Mouse (Mus musculus): ENCODE results near the gene Tgfb1i1.

Gene Tgfb1i1

DNA sequence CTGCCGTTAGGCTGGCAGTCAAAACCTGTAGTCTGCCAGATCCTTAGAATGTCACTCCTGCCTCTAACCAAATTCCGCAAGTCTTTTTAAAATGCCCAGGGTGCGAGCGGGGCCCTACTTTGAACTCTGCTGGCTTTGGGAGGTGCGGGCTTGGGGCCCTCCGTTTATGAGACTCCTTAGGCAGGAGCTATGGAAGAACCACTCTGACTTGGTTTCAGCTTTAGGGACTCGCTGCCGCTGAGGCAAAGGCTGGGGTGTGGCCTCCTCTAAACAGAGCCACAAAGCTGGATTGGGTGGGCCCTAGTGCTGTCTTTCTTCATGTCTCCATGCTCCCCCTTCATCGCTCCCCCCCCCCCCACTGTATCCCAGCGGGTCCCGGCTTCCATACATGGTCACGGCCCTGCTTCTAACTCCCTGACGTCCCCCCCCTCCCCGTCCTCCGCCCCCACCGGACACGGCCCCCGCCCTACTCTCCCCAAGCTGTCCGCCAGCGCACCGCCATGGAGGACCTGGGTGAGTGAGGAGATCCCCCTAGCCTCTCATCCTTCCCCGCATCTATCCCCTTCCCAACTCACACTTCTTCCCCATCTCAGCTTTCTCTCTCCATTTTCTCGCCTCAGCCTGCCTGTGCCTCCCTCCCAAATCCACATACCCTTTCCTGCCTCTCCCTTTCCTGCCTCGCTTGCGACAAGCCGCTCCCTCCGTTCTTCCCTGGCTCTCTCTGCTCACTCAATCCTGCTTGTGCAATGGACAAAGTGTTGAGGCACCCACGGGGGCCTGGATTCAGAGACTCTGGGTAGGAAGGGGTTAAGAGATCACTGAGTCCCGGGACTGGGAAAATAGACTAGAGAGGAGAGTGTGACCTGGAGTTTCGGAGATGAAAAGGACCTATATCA, at the start of gene Tgfb1i1:
Tgfb1i1 (plus strand) TSS at position 317 of the 896 bp plus-strand sequence.
- peak; percentile 74 for DNase-seq (ENCODE audit: low read depth, low spot score)

DNA sequence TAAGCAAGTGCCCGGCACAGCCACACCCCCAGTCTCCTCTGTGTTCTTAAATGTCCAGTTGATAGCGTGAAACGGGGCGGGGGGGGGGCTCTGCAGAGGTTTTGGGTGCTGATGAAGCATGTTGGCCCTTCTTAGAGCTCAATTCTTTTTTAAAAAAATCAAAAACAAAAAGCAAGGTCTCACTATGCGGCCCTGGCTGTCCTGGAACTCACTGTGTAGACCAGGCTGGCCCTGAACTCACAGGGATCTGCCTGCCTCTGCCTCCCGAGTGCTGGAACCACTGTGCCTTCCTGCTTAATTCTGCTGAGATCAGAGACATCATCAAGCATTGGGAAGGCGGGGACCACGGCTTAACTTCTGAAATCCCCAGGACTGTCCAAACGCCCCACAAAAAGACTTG, 45.0 kb upstream of the Tgfb1i1 start:
- DNase-seq (ENCODE audit: low read depth, low spot score), result no peak

DNA sequence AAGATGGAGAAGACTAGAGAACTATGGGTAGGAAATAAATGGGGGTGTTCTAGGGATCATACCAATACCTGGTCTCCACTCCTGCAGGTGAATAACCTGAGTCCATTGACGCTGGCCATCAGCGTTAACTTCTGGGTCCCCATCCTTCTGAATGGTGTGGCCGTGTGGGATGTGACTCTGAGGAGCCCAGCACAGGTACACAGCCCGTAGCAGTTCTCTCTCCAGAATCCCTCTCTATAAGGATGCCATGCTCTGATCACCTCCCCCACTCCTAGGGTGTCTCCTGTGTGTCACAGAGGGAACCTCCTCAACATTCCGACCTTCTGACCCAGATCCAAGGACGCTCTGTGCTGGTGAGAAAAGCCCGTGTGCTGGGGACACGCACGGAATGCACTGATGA, 43.5 kb upstream of the Tgfb1i1 start:
- DNase-seq (ENCODE audit: low read depth, low spot score), result no peak

DNA sequence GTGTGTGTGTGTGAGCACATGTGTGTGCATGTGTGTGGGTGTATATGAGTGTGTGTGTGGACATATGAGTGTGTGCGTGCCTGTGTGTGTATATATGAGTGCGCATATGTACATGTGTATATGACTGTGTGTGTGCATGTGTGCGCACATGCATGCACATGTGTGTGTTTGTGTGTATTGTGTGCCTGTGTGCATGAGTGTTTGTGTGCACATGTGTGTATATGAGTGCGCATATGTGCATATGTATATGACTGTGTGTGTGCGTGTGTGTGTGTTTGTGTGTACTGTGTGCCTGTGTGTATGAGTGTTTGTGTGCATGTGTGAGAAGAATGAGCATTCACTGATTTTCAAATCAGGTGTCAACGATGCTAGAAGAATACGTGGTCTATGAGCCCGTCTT, 42.4 kb upstream of the Tgfb1i1 start:
- no peak for DNase-seq (ENCODE audit: low read depth, low spot score)

DNA sequence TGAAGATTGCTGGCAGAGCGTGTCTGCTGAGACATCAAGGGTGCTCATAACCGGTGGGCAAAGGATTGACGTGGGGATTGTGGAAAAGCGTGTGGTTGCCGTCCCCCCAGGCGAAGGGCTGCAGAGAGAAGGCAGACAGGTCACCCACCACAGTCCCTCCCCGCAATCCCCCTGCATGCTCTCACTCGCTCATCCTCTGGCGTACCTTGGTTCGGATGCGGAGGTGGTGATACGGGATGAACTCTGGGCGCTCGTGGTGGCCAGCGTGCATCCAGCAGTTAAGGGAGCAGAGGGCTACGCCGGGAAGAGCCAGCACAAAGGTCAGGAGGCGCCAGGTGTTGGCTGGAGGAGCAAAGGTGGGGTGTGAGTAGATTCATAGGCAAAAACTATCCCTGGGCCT, 40.9 kb upstream of the Tgfb1i1 start:
- DNase-seq (ENCODE audit: low read depth, low spot score), result no peak

DNA sequence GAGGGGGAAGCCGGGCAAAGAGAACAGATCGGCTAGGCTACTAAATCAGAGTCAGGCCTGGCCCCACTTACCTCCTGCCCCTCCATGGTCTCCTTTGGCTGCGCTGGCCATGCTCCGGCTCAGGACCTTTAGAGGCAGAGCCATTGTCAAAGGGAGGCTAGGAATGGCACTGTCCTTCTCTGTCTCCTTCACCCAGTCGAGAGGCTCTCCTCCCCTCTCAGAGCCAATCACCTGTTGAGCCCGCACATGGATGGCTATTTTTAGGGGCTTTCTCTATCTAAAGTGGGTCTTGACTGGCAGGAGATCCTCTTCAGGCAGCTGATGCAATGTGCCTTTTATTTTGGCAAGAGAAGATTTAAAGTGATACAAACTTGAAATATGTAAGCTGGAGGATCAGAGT, 40.5 kb upstream of the Tgfb1i1 start, which contains the start of gene Cox6a2:
Cox6a2 (minus strand) TSS at position 236 of the 400 bp plus-strand sequence.
- DNase-seq (ENCODE audit: low read depth, low spot score), result no peak

DNA sequence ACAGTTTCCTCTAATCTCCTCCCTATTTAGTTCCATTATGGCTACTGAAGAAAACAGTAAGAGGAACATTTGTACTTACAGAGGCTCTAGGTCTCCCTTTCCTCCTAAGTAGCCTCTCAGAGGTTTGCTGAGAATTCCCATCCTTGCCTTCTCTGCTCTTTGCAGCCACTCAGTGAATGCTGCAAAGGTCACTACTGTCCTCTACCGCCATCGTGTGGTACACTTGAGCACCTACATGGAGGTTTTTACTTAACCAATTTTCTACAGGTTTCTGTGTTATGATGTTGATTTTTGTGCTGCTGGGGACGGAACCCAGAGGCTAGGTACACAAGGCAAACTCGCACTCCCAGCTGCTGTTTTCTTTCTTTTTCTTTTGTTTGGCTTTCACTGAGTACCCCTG, 38.4 kb upstream of the Tgfb1i1 start:
- DNase-seq (ENCODE audit: low read depth, low spot score), result peak; percentile 82

DNA sequence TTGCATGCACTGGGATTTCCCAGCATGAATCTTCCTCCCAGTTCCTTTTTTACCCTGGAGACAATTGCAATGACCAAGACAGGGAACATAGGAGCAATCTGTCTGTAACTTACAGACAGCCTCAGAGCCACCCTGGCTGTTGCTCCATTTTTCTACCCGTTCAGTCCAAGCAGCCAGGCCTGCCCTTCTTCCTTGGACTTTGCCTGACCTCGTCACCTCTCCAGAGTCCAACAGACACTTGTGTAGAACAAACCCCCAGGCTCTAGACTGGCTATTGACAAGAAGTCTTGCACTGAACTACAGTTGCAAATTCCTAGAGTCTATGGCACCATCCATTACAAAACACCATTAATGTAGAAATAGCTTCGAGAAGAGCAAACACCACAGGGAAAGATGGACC, 36.8 kb upstream of the Tgfb1i1 start:
- DNase-seq (ENCODE audit: low read depth, low spot score), result no peak

DNA sequence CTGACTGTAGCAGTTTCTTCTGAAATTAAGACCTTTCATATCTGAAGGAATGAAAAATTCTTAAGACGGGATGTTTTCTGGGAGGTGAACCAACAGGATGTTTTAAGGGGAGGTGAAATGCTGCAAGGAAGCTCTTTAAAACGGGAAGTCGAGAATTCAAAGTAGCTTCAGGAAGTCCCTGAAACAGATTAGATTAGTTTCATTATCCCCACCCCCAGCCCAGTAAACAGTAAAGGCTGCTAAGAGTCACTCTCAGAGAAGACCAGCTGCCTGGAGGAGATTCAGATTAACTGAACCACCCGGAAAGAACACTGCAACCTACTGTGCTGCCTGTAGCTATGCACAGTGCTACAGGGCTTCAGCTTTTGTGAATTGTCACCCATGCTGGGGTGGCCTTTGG, 26.7 kb upstream of the Tgfb1i1 start:
- no peak for DNase-seq (ENCODE audit: low read depth, low spot score)

DNA sequence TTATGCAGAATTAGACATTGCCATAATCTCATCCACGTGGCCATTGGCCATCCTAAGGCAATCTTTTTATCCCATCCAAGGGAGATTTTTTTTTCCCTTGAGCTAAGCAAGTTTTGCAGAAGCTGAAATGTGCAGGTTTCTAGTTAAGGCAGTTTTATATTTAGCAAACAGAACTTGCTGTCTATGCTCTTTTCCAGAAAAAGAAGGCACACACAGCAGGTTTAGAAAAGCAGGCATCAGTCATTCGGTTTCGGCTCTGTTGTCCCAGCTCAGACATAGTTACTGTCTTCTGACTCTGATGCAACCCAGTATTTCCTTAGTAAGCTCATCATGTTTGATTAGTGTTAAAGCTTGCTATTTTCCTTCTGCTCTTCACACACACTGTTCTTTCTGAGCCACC, 25.7 kb upstream of the Tgfb1i1 start:
- no peak for DNase-seq (ENCODE audit: low read depth, low spot score)

DNA sequence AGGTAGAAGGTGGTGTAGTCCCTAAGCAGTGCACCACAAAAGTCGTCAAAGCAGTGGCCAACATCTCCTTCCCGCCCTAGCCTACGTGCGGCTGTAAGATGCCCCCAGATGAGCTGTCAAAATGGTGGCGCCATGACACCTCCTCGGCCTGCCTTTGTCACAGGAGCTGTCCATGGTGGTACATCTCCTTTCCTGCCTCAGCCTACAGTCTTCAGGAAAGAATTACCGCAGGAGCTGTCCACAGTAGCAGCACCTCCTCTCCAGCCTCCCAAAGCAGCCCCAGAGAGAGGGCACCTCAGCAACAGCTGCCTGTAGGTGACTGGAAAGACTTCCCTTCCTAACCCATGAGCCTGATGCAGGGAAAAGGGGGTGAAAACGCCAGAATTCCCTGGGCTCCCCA, 14.9 kb upstream of the Tgfb1i1 start:
- peak; percentile 51 for DNase-seq (ENCODE audit: low read depth, low spot score)

DNA sequence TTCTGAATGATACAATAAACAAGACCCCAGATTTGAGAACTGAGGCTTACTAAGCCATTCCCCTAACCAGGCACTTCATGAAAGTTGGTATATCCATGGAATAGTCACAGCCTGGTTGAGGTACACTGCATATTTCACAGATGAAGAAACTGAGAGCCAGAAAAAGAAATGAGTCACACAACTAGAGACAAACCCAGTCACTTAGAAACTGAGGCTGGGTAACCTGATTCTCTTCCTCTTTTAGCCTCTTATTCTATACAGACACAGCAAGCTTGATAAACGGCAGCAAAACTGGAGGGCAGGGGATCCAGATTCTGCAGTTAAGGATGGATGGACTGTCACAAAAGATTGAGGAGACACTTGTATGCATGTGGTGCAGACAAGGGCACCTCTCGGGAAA, 11.8 kb upstream of the Tgfb1i1 start:
- no peak for DNase-seq (ENCODE audit: low read depth, low spot score)

DNA sequence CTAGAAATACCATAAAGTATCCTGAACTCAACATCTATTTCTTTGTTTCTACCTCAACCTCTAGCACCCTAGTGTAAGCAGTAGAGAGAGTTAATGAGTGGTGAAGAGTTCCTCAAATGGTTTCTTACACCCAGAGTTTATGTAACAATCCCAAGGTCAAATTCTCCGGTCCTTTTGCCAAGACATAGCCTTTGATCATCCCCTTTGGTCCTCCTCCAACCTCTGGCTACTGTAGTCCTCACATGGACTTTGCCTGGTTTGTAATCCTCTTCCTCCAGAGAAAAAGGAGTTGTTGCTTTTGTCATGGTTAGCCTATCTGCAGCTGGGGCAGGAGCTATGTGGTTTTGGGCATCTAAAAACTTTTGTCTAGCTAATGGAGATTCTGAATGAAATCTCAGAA, 11.1 kb upstream of the Tgfb1i1 start:
- DNase-seq (ENCODE audit: low read depth, low spot score), result no peak

DNA sequence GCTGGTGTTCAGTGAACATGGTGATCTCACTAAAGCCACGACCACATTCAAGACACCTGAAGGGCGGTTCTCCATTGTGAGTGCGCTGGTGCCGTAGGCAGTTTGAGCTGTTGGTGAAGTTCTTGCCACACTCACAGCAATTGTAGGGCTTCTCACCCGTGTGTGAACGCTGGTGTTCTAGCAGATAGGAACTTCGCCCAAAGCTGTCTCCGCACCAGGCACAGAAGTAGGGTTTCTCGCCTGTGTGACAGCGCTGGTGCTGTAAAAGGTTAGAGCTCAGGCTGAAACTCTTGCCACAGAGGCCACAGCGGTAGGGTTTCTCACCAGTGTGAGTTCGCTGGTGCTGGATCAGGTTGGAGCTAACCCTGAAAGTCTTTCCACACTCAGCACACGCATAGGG, 10.2 kb upstream of the Tgfb1i1 start:
- DNase-seq (ENCODE audit: low read depth, low spot score), result no peak

DNA sequence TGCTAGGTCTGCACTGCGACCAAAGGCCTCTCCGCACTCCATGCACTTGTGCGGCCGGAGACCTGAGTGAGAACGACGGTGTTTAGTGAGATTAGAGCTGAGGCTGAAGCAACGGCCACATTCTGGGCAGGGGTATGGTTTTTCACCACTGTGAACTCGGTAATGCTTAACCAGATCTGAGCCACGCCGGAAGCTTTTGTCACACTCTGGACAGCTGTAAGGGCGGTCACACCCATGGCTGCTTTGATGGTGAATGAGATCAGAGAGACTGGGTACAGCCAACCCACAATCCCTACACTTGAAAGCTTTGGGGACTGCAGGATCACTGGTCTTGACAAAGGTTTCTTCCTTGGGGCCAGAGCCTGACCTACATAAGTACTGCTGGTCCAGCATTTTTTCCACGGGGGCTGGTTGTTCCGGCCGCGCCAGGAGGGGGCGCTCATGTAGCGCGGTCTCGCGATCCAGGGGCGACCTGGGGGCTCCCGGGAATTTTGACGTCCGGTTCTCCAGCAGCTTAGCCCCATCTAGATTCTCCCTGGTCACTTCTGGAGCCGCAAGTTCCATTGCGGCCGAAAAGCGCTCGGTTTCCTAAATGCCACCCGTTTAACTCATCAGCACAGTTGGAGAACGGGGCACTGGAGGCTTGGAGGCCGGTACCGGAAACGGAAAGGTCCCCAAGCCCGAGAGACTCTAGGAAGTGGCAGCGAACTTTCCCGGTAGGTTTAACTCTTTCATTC, 9.6 kb upstream of the Tgfb1i1 start, which contains the start of gene Armc5:
Armc5 (plus strand) TSS at position 487 of the 737 bp plus-strand sequence.
- peak; percentile 77 for DNase-seq (ENCODE audit: low read depth, low spot score)

DNA sequence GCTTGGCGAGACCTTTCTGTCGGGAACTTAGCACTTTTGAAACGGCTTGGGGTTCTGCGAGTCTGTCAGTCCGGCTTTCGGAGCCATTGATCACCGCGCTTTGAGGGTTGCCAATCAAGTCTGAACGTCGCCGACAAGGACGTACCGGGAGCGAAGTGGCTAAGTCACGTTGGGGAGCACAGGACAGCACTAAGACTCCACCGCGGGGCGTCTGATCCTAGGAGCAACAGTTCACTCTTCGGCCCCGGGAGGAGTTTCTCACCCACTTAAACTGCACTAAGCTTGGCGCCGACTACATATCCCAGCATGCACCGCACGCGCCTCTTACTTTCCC, 9.1 kb upstream of the Tgfb1i1 start:
- no peak for DNase-seq (ENCODE audit: low read depth, low spot score)

DNA sequence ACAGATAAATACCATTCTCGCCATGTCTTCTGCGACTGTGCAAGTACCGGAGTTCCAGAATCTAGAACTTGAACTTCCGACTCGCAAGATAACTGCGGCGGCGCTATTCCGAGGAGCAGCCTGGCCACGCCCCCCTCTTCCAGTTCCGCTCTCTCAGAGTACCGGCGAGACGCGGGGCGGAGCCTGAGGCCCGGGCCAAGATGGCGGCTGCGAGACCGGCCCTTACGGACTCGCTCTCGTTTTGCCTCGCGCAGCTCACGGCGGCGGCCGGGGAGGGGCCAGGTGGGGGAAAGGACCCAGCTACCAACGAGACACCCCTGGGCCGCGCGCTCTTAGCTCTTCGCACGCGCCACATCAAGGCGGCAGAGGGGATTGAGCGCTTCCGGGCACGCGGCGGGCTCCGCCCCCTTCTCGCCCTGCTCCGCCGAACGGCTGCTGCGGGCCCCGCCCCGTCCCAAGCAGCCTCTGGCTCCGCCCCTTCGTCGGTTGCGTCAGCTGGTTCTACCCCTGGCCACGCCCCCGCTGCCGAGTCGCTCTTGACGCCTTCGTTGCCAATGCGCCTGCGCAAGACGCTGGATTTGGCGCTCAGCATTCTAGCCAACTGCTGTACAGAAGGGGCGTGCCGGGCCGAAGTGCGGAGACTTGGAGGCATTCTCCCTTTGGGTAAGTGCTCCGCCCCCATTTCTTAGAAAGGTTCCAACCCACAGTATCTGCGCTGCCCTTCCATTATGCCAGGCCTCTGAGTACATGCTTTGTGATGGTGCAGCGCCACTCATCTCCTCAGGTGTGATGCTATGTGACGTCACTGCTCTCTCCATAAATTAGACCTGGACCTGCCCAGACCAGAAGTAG, 8.5 kb upstream of the Tgfb1i1 start, which contains the start of gene 9130023H24Rik:
9130023H24Rik (minus strand) TSS at position 105 of the 852 bp plus-strand sequence.
- DNase-seq (ENCODE audit: low read depth, low spot score), result peak; percentile 99

DNA sequence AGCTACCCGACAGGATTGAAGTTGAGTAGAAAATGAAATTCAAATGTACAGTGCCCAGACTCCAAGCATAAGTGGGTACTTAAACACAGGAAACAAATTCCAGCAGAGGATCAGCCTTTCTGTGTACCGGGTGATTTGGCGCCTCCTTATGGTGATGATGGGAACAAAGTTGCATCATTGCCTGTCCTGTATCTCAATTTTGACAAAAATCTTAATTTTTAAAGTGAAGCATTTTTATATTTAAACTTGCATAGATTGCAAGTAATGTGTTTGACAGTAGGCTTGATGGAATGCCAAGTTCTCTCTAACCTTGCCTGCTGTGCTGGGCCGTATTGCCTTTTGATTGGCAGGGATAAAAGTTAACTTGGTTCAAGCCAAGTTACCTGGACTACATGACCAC, 7.6 kb upstream of the Tgfb1i1 start:
- DNase-seq (ENCODE audit: low read depth, low spot score), result peak; percentile 85

DNA sequence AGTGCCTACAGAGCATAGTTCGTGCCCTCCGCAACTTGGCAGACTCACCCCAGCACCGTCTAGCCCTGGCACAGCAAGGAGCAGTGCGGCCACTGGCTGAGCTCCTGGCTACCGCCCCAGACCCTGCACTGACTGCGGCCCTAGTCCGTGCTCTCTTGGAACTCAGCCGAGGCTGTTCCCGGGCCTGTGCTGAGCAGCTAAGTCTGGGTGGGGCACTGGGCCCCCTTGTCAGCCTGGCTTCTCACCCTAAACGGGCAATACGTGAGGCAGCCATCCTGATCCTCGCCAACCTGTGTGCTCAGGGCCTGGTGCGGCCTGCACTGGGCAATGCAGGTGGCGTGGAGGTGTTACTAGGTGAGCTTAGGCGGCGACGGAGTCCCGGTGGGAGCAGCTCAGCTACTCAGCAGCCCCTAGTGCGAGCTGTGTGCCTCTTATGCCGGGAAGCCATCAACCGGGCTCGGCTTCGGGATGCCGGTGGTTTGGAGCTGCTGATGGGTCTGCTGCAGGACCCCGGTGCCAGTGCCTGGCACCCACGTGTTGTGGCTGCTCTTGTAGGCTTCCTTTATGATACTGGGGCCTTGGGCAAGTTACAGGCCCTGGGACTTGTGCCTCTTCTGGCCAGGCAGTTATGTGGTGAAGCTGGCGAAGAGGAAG, 6.4 kb upstream of the Tgfb1i1 start:
- no peak for DNase-seq (ENCODE audit: low read depth, low spot score)

DNA sequence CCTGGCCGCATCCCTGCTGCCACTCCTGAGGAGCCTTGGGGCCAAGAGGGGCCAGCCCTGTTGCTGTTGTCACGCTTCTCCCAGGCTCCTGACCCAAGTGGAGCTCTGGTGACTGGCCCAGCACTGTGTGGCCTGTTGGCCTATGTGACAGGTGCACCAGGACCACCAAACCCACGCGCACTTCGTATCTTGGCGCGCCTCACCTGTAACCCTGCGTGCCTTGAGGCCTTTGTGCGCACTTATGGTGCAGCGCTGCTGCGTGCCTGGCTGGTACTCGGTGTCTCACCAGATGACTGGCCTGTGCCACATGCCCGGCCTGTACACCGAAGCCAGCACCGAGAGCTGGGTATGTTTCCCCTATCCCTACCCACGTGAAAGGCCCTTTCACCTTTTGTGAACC, 4.3 kb upstream of the Tgfb1i1 start:
- DNase-seq (ENCODE audit: low read depth, low spot score), result no peak

DNA sequence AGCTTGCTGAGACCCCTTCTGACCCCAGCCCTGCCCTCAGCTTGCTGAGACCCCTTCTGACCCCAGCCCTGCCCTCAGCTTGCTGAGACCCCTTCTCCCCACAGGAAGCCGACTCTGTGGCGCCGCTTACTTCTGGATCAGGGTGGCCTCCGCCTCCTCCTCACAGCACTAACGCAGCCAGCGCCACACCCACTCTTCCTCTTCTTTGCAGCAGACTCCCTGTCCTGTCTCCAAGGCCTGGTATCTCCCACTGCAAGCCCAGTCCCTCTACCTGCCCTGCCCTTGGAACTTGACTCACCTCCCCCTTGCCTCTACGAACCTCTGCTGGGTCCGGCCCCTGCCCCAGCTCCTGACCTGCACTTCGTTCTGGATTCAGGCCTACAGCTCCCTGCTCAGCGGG, 2.7 kb upstream of the Tgfb1i1 start:
- no peak for DNase-seq (ENCODE audit: low read depth, low spot score)

Data from 3T3-L1 (cell line).